Mouse (Mus musculus) CH12.LX (cell line): ENCODE results near the gene Gramd1b. TPM values are rescaled to one million over a fixed set of nuclear protein-coding genes. Genes with fewer than 3 reads are reported as not detected.
A peak's percentile ranks its signal among the peaks of the same experiment; 100 is the strongest.

Source experiments
- DNase-seq: peaks from one replicate; pipeline ENCODE4 v3.0.0-alpha.2; 2013; ENCODE audit errors: extremely low read depth
- H3K27ac ChIP-seq: 2 replicates; pipeline ENCODE4 v1.5.1; 2012; ENCODE audit warnings: low read depth, mild to moderate bottlenecking, control low read depth, moderate library complexity; ENCODE audit not compliant: insufficient read depth
- H3K27me3 ChIP-seq: replicated peaks from 2 replicates; pipeline ENCODE3; 2012; ENCODE audit warnings: inconsistent platforms
- H3K36me3 ChIP-seq, 2 experiments: replicated peaks in 1 of 2; 2 replicates each; pipeline versions ENCODE3 to v1.6.1; 2012; ENCODE audit warnings: inconsistent platforms in 1 of 2, low read length in 1 of 2, mild to moderate bottlenecking in 1 of 2, mixed read lengths in 1 of 2, moderate library complexity in 1 of 2; ENCODE audit not compliant: control insufficient read depth in 1 of 2, insufficient read depth in 1 of 2
- H3K4me1 ChIP-seq, 2 experiments: 2 replicates each; pipeline ENCODE4 v1.6.1; 2012; ENCODE audit warnings: inconsistent platforms in 1 of 2, moderate library complexity in 1 of 2; ENCODE audit not compliant: insufficient read depth in 2 of 2, control insufficient read depth in 1 of 2
- H3K4me2 ChIP-seq: 2 replicates; pipeline ENCODE4 v1.6.1; 2012; ENCODE audit warnings: low read depth, mild to moderate bottlenecking, control low read depth; ENCODE audit not compliant: poor library complexity, insufficient read depth, severe bottlenecking
- H3K4me3 ChIP-seq, 3 experiments: fragments of 150-350 bp in 1 of 3; sonication (generic) in 1 of 3; replicated peaks in 1 of 3; 2 replicates each; pipeline versions ENCODE3 to v1.5.1; 2011 to 2012; ENCODE audit warnings: low read depth in 2 of 3, low read length in 2 of 3, mild to moderate bottlenecking in 2 of 3, moderate library complexity in 2 of 3, control low read depth in 1 of 3, improper control_type of control experiment in 1 of 3, inconsistent platforms in 1 of 3, mixed read lengths in 1 of 3; ENCODE audit not compliant: poor library complexity in 1 of 3
- H3K79me2 ChIP-seq: replicated peaks from 2 replicates; pipeline ENCODE4 v1.6.1; 2012; ENCODE audit warnings: mild to moderate bottlenecking, moderate library complexity; ENCODE audit not compliant: control insufficient read depth, poor library complexity, insufficient read depth, severe bottlenecking; ENCODE audit errors: extremely low read depth
- H3K9ac ChIP-seq: 2 replicates; pipeline ENCODE4 v1.6.1; 2012; ENCODE audit warnings: low read depth, mild to moderate bottlenecking, control low read depth, moderate library complexity; ENCODE audit not compliant: insufficient read depth
- H3K9me3 ChIP-seq: replicated peaks from 2 replicates; pipeline ENCODE3; 2012; ENCODE audit warnings: low read length, inconsistent platforms, mixed read lengths
- CHD1 ChIP-seq: IDR thresholded peaks from 2 replicates; pipeline ENCODE4 v1.6.1; 2012; ENCODE audit warnings: low read depth, low read length, improper control_type of control experiment, inconsistent platforms
- CHD2 ChIP-seq: IDR thresholded peaks from 2 replicates; pipeline ENCODE4 v1.6.1; 2011; ENCODE audit warnings: low read length, improper control_type of control experiment
- CTCF ChIP-seq, 2 experiments: IDR thresholded peaks in 1 of 2; conservative IDR thresholded peaks in 1 of 2; 2 replicates each; pipeline ENCODE4 v1.5.1; 2011 to 2012; ENCODE audit warnings: low read depth in 2 of 2, low read length in 2 of 2, improper control_type of control experiment in 1 of 2, inconsistent platforms in 1 of 2, mild to moderate bottlenecking in 1 of 2, moderate library complexity in 1 of 2
- E2F4 ChIP-seq: IDR thresholded peaks from 2 replicates; pipeline ENCODE4 v1.6.1; 2011; ENCODE audit warnings: low read depth, low read length, improper control_type of control experiment; ENCODE audit not compliant: insufficient replicate concordance
- EP300 ChIP-seq: IDR thresholded peaks from 2 replicates; pipeline ENCODE4 v1.6.1; 2011; ENCODE audit warnings: low read length, improper control_type of control experiment
- GABPA ChIP-seq: IDR thresholded peaks from 2 replicates; pipeline ENCODE4 v1.6.1; 2012; ENCODE audit warnings: low read depth, low read length, improper control_type of control experiment, inconsistent platforms; ENCODE audit not compliant: insufficient replicate concordance
- HCFC1 ChIP-seq: IDR thresholded peaks from 2 replicates; pipeline ENCODE4 v1.6.1; 2012; ENCODE audit warnings: low read depth, mild to moderate bottlenecking, inconsistent platforms, low read length, improper control_type of control experiment
- IRF4 ChIP-seq: IDR thresholded peaks from 2 replicates; pipeline ENCODE4 v1.6.1; 2014; ENCODE audit warnings: low read depth, mild to moderate bottlenecking, inconsistent platforms, low read length, improper control_type of control experiment
- JUN ChIP-seq: IDR thresholded peaks from 2 replicates; pipeline ENCODE4 v1.6.1; 2011; ENCODE audit warnings: low read depth, mild to moderate bottlenecking, low read length, improper control_type of control experiment, moderate library complexity; ENCODE audit not compliant: insufficient read depth
- JUND ChIP-seq: conservative IDR thresholded peaks from 2 replicates; pipeline ENCODE4 v1.6.1; 2011; ENCODE audit warnings: low read depth, low read length, improper control_type of control experiment
- MAFK ChIP-seq: IDR thresholded peaks from 2 replicates; pipeline ENCODE4 v1.6.1; 2011; ENCODE audit warnings: low read length, improper control_type of control experiment; ENCODE audit not compliant: insufficient replicate concordance
- MAX ChIP-seq: IDR thresholded peaks from 2 replicates; pipeline ENCODE4 v1.6.1; 2011; ENCODE audit warnings: low read length, improper control_type of control experiment
- MAZ ChIP-seq: IDR thresholded peaks from 2 replicates; pipeline ENCODE4 v1.6.1; 2012; ENCODE audit warnings: low read depth, mild to moderate bottlenecking, inconsistent platforms, low read length, improper control_type of control experiment, moderate library complexity
- MEF2A ChIP-seq: IDR thresholded peaks from 2 replicates; pipeline ENCODE4 v1.6.1; 2014; ENCODE audit warnings: low read depth, mild to moderate bottlenecking, inconsistent platforms, low read length, improper control_type of control experiment, borderline replicate concordance
- MYC ChIP-seq: IDR thresholded peaks from 2 replicates; pipeline ENCODE4 v1.6.1; 2011; ENCODE audit warnings: low read depth, mild to moderate bottlenecking, improper control_type of control experiment, low read length
- NELFE ChIP-seq: IDR thresholded peaks from 2 replicates; pipeline ENCODE4 v1.6.1; 2011; ENCODE audit warnings: low read depth, low read length, improper control_type of control experiment
- NRF1 ChIP-seq: IDR thresholded peaks from 2 replicates; pipeline ENCODE4 v1.6.1; 2014; ENCODE audit warnings: low read depth, mild to moderate bottlenecking, inconsistent platforms, low read length, improper control_type of control experiment, moderate library complexity
- PAX5 ChIP-seq: IDR thresholded peaks from 2 replicates; pipeline ENCODE4 v1.6.1; 2012; ENCODE audit warnings: low read length, inconsistent platforms, mixed read lengths
- POLR2A ChIP-seq: IDR thresholded peaks from 2 replicates; pipeline ENCODE4 v1.6.1; 2011; ENCODE audit warnings: low read depth, mild to moderate bottlenecking, improper control_type of control experiment, low read length
- POLR2AphosphoS2 ChIP-seq: IDR thresholded peaks from 2 replicates; pipeline ENCODE4 v1.6.1; 2011; ENCODE audit warnings: low read depth, low read length, improper control_type of control experiment
- RCOR1 ChIP-seq: conservative IDR thresholded peaks from 2 replicates; pipeline ENCODE4 v1.6.1; 2012; ENCODE audit warnings: low read depth, mild to moderate bottlenecking, inconsistent platforms, low read length, improper control_type of control experiment
- SMC3 ChIP-seq: IDR thresholded peaks from 2 replicates; pipeline ENCODE4 v1.6.1; 2011; ENCODE audit warnings: low read depth, low read length, improper control_type of control experiment
- TBP ChIP-seq: conservative IDR thresholded peaks from 2 replicates; pipeline ENCODE4 v1.6.1; 2011; ENCODE audit warnings: low read depth, low read length, improper control_type of control experiment
- TCF12 ChIP-seq: IDR thresholded peaks from 2 replicates; pipeline ENCODE4 v1.6.1; 2014; ENCODE audit warnings: low read depth, mild to moderate bottlenecking, inconsistent platforms, low read length, improper control_type of control experiment
- UBTF ChIP-seq: IDR thresholded peaks from 2 replicates; pipeline ENCODE4 v1.6.1; 2012; ENCODE audit warnings: low read depth, mild to moderate bottlenecking, inconsistent platforms, low read length, improper control_type of control experiment, moderate library complexity
- USF1 ChIP-seq: IDR thresholded peaks from 2 replicates; pipeline ENCODE4 v1.6.1; 2014; ENCODE audit warnings: low read depth, mild to moderate bottlenecking, inconsistent platforms, low read length, improper control_type of control experiment
- USF2 ChIP-seq: conservative IDR thresholded peaks from 2 replicates; pipeline ENCODE4 v1.6.1; 2011; ENCODE audit warnings: low read depth, low read length, improper control_type of control experiment
- ZC3H11A ChIP-seq: IDR thresholded peaks from 2 replicates; pipeline ENCODE4 v1.6.1; 2012; ENCODE audit warnings: low read depth, mild to moderate bottlenecking, inconsistent platforms, low read length, improper control_type of control experiment
- ZKSCAN1 ChIP-seq: IDR thresholded peaks from 2 replicates; pipeline ENCODE4 v1.6.1; 2012; ENCODE audit warnings: low read depth, inconsistent platforms, low read length, improper control_type of control experiment, borderline replicate concordance
- ZNF384 ChIP-seq: IDR thresholded peaks from 2 replicates; pipeline ENCODE4 v1.6.1; 2012; ENCODE audit warnings: low read depth, low read length, improper control_type of control experiment, inconsistent platforms
- dilution Hi-C: fragments of 300-500 bp; cut with MboI; formaldehyde crosslinking; loops from 2 replicates; pipeline ENCODE4 v1.14.3; 2020; ENCODE audit warnings: low sequenced_read_pairs; ENCODE audit not compliant: extremely low pct_unique_long_range_greater_than_20kb, extremely low pct_ligation_motif_present
- in situ Hi-C: fragments of 300-500 bp; cut with MboI; formaldehyde crosslinking; loops from 3 replicates; pipeline ENCODE4 v1.14.3; 2019; ENCODE audit warnings: low sequenced_read_pairs, low pct_ligation_motif_present, low pct_unique_long_range_greater_than_20kb, mixed read lengths
- polyA plus RNA-seq: library from polyadenylated mRNA; unstranded; fragments of >175 nt; gene quantifications from 2 replicates; pipeline ENCODE4 v1.2.1, GENCODE M21; 2012; ENCODE audit warnings: low read depth; ENCODE audit not compliant: insufficient read length
- total RNA-seq, 2 experiments: library from RNA; depleted of rRNA; stranded (reverse); fragments of 300-350 nt in 1 of 2; fragments of >200 nt in 1 of 2; gene quantifications; 2 replicates each; pipeline ENCODE4 v1.2.3; 2012 to 2014

Gramd1b gene
- total and polyA plus RNA-seq, 3 experiments, result 13.3 to 40.8 (median 16.7) TPM

- Histone ChIP-seq H3K4me3 (no peak overlapping the region), H3K9ac (no peak overlapping the region), H3K27me3 (no peaks in the 10 kb centered on the region), H3K9me3 (no peaks in the 10 kb centered on the region), H3K4me2 (peak overlapping the region; percentile 32; the same call in 1 of the 2 replicates), H3K36me3 (no peaks in the 10 kb centered on the region), H3K27ac (no peak overlapping the region), H3K4me1 (peaks cover 14 to 44% of the 10 kb centered on the region in 2 experiments), H3K79me2 (no peaks in the 10 kb centered on the region)
- dilution Hi-C loops, result no loop called here
- in situ Hi-C loops, result no loop called here
- DNase-seq, result peak; percentile 63
- no peak for TF ChIP-seq POLR2A
- TF ChIP-seq MEF2A, result peak; percentile 75
Observed at GRCm38 (mm10) chr9:40526928-40527327, 4.3 kb downstream of the Gramd1b start.

GRCm38 (mm10) chr9:40522156-40522555 lies 9.0 kb downstream of the Gramd1b start:
- dilution Hi-C loops, result no loop called here

GRCm38 (mm10) chr9:40521097-40521496 lies 10.1 kb downstream of the Gramd1b start:
- H3K36me3 ChIP-seq, result no peaks in the 10 kb centered on the region
- H3K27me3 ChIP-seq, result no peaks in the 10 kb centered on the region
- H3K9ac ChIP-seq, result no peak overlapping the region
- H3K79me2 ChIP-seq, result no peaks in the 10 kb centered on the region
- no peak overlapping the region for H3K4me3 ChIP-seq
- in situ Hi-C loops (no loop called here), dilution Hi-C loops (no loop called here)
- DNase-seq, result no peak
- TF ChIP-seq ZC3H11A (no peak), UBTF (no peak), MAZ (no peak), CHD1 (no peak), MAX (no peak), SMC3 (no peak), USF1 (no peak), POLR2A (no peak), PAX5 (no peak), TBP (no peak), JUN (no peak), ZKSCAN1 (no peak), EP300 (no peak), POLR2AphosphoS2 (no peak), CTCF (conservative IDR thresholded peaks at IDR 0.05 in 1 of 2, IDR thresholded peaks at IDR 0.05 in 1 of 2; ENCODE audit: low read depth in 2 of 2, low read length in 2 of 2) (no peak), CHD2 (no peak)
- H3K4me1 ChIP-seq, result peaks cover 0 to 8% of the 10 kb centered on the region in 2 experiments; a peak in 2 of 4 replicates
- no peak overlapping the region for H3K4me2 ChIP-seq
- H3K9me3 ChIP-seq, result no peaks in the 10 kb centered on the region
- no peak overlapping the region for H3K27ac ChIP-seq

More at GRCm38 (mm10) chr9:40522156-40522555, 9.0 kb downstream of the Gramd1b start:
- H3K4me1 ChIP-seq, result peaks cover 6 to 18% of the 10 kb centered on the region in 2 experiments; a peak in 3 of 4 replicates
- no peak overlapping the region for H3K4me2 ChIP-seq
- TF ChIP-seq NELFE (no peak), SMC3 (no peak), TCF12 (no peak), RCOR1 (no peak), TBP (no peak), ZC3H11A (no peak), MYC (no peak), E2F4 (no peak), NRF1 (no peak), HCFC1 (no peak), IRF4 (no peak), USF2 (no peak), ZKSCAN1 (no peak), GABPA (no peak), ZNF384 (no peak), MAFK (no peak), USF1 (no peak), JUND (no peak), POLR2AphosphoS2 (no peak), PAX5 (no peak)
- TF ChIP-seq, all 38 proteins: peak for 0
- no peaks in the 10 kb centered on the region for H3K9me3 ChIP-seq
- DNase-seq, result no peak
- no peaks in the 10 kb centered on the region for H3K79me2 ChIP-seq
- no peaks in the 10 kb centered on the region for H3K27me3 ChIP-seq
- in situ Hi-C loops, result no loop called here
- H3K9ac ChIP-seq, result no peak overlapping the region
- no peak overlapping the region for H3K27ac ChIP-seq
- no peak overlapping the region for H3K4me3 ChIP-seq
- no peaks in the 10 kb centered on the region for H3K36me3 ChIP-seq
